Mouse (Mus musculus) heart, postnatal 0 days (tissue): Measurements from ENCODE around the gene Btbd7. TPM values are rescaled to one million over a fixed set of nuclear protein-coding genes. Genes with fewer than 3 reads are reported as not detected.

ENCODE experiments used
- ATAC-seq: fragments of 200-750 bp; cut with Nextera tagmentation; 2 replicates; pipeline ENCODE4 v1.8.0; 2017; ENCODE audit warnings: low read depth, moderate number of reproducible peaks, moderate library complexity; ENCODE audit not compliant: insufficient read depth
- DNase-seq: peaks from one replicate; pipeline ENCODE4 v3.0.0-alpha.2; 2016; ENCODE audit warnings: low spot score
- H3K27ac ChIP-seq: fragments of 300-500 bp; sonication (generic); 2 replicates; pipeline ENCODE4 v1.5.1; 2014; ENCODE audit warnings: low read depth, mild to moderate bottlenecking
- H3K27me3 ChIP-seq: fragments of 300-500 bp; sonication (generic); 2 replicates; pipeline ENCODE4 v1.6.1; 2014; ENCODE audit warnings: low read length, mixed read lengths; ENCODE audit not compliant: control insufficient read depth, insufficient read depth
- H3K36me3 ChIP-seq: fragments of 300-500 bp; sonication (generic); replicated peaks from 2 replicates; pipeline ENCODE4 v1.6.1; 2014; ENCODE audit warnings: low read length, mixed read lengths; ENCODE audit not compliant: control insufficient read depth, insufficient read depth
- H3K4me1 ChIP-seq: fragments of 300-500 bp; sonication (generic); 2 replicates; pipeline ENCODE4 v1.6.1; 2014; ENCODE audit warnings: antibody characterized with exemption; ENCODE audit not compliant: control insufficient read depth, insufficient read depth
- H3K4me2 ChIP-seq: fragments of 300-500 bp; sonication (generic); 2 replicates; pipeline ENCODE4 v1.6.1; 2014; ENCODE audit warnings: low read depth, mild to moderate bottlenecking, low read length, moderate library complexity
- H3K4me3 ChIP-seq: fragments of 300-500 bp; sonication (generic); 2 replicates; pipeline ENCODE4 v1.5.1; 2014; ENCODE audit warnings: low read depth, low read length
- H3K9ac ChIP-seq: fragments of 300-500 bp; sonication (generic); replicated peaks from 2 replicates; pipeline ENCODE4 v1.6.1; 2014; ENCODE audit warnings: low read depth, low read length, mixed read lengths
- H3K9me3 ChIP-seq: fragments of 300-500 bp; sonication (generic); replicated peaks from 2 replicates; pipeline ENCODE4 v1.6.1; 2016; ENCODE audit warnings: low read length; ENCODE audit not compliant: control insufficient read depth
- CTCF ChIP-seq: IDR thresholded peaks from 2 replicates; pipeline ENCODE4 v1.5.1; 2016; ENCODE audit warnings: antibody characterized with exemption, control low read depth, low read depth
- EP300 ChIP-seq: IDR thresholded peaks from 2 replicates; pipeline ENCODE4 v1.6.1; 2016; ENCODE audit warnings: antibody characterized with exemption, low read depth
- WGBS: fragments of 180-500 bp; shearing (Covaris S2); extraction: QIAGEN DNeasy Blood & Tissue Kit; methylation state at CpG from one replicate; pipeline ENCODE4 v1.1.7; 2014; 5-methylcytosine and 5-hydroxymethylcytosine counted together
- polyA plus RNA-seq: library from polyadenylated mRNA; unstranded; fragments of >200 nt; fragmentation: Nextera tagmentation; extraction: Ambion mirVana; gene quantifications from 2 replicates; pipeline ENCODE4 v1.2.1, GENCODE M21; 2015
- total RNA-seq: library from RNA; depleted of rRNA; stranded (reverse); fragments of >200 nt; gene quantifications from 2 replicates; pipeline ENCODE4 v1.2.3, GENCODE M21; 2014; ENCODE audit warnings: low replicate concordance; rRNA removed

Btbd7 gene
- total and polyA plus RNA-seq, 2 experiments from 2014 or later = 8.4 to 31.3 TPM

- Histone ChIP-seq H3K9ac (no peak overlapping the region), H3K4me1 (peaks cover 7% of the 10 kb centered on the region; the same call in 1 of the 2 replicates), H3K27me3 (no peaks in the 10 kb centered on the region), H3K4me3 (no peak overlapping the region), H3K36me3 (no peaks in the 10 kb centered on the region), H3K27ac (no peak overlapping the region), H3K4me2 (peak overlapping the region; percentile 35; the same call in 1 of the 2 replicates), H3K9me3 (no peaks in the 10 kb centered on the region)
- TF ChIP-seq EP300 (no peak), CTCF (no peak)
- ATAC-seq = no peak
- 39% methylated on average over 16 of the region's 16 CpGs for WGBS
- DNase-seq = no peak
Observed at GRCm38 (mm10) chr12:102730798-102731619, 147.3 kb downstream of the Btbd7 start.

Other genes starting within 250 kb of the Btbd7 start
- gene Itpk1, start 173.5 kb downstream of the Btbd7 start, total RNA-seq = 6.5 and 9.4 TPM in 2 replicates
- 2.6 and 3.1 TPM in 2 replicates for gene Itpk1, start 173.5 kb downstream of the Btbd7 start, polyA plus RNA-seq
- 1.2 TPM in 1 of 2 replicates, not detected in the other for gene Moap1, start 134.8 kb downstream of the Btbd7 start, total RNA-seq
- 11.3 and 11.6 TPM in 2 replicates for gene Moap1, start 134.8 kb downstream of the Btbd7 start, polyA plus RNA-seq
- gene Tmem251, start 134.7 kb downstream of the Btbd7 start, total RNA-seq = 2.6 and 9.3 TPM in 2 replicates
- gene Tmem251, start 134.7 kb downstream of the Btbd7 start, polyA plus RNA-seq = 7.7 and 10.0 TPM in 2 replicates
- not detected in 2 replicates for gene Gm28051, start 120.7 kb downstream of the Btbd7 start, total RNA-seq
- gene Gm28051, start 120.7 kb downstream of the Btbd7 start, polyA plus RNA-seq = not detected in 2 replicates
- gene Gon7, start 120.7 kb downstream of the Btbd7 start, total RNA-seq = 1.8 and 5.7 TPM in 2 replicates
- gene Gon7, start 120.7 kb downstream of the Btbd7 start, polyA plus RNA-seq = 17.2 and 20.5 TPM in 2 replicates
- gene Ubr7, start 120.5 kb downstream of the Btbd7 start, total RNA-seq = 44.0 and 52.3 TPM in 2 replicates
- gene Ubr7, start 120.5 kb downstream of the Btbd7 start, polyA plus RNA-seq = 22.4 and 23.5 TPM in 2 replicates
- gene Gm20604, start 119.8 kb downstream of the Btbd7 start, total RNA-seq = 5.7 and 11.2 TPM in 2 replicates
- 12.1 and 13.4 TPM in 2 replicates for gene Gm20604, start 119.8 kb downstream of the Btbd7 start, polyA plus RNA-seq
- gene Cox8c, start 20.8 kb upstream of the Btbd7 start, total RNA-seq = not detected in 2 replicates
- gene Cox8c, start 20.8 kb upstream of the Btbd7 start, polyA plus RNA-seq = not detected in 2 replicates
- gene Unc79, start 70.4 kb upstream of the Btbd7 start, total RNA-seq = 0.19 TPM in 1 of 2 replicates, not detected in the other
- gene Unc79, start 70.4 kb upstream of the Btbd7 start, polyA plus RNA-seq = 0.04 and 0.07 TPM in 2 replicates